Mouse (Mus musculus) embryo, embryonic 11.5 days (tissue): ENCODE data around the gene Bdh2.

Experiments used
- DNase-seq: peaks from one replicate; pipeline ENCODE4 v3.0.0-alpha.2; 2012; ENCODE audit warnings: low read depth, low spot score

Gene Bdh2

DNA sequence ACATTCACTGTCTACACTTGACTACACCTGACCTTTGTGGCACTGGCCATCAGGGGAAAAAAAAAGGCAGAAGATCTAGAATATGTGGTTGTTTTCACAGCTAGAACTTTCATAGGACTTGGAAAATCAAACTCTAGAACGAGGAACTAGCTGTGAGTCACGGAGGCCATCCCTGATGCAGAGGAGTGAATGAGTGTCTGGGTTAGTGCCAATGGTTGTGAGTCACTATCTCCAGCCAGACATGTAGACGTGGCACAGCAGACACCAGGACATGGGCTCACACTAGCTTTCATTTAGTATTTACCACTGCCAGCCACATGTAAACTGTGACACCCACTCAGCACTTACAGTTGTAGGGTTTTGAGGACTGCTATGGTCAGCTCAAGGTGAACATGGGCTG, 17.5 kb downstream of the Bdh2 start:
- DNase-seq, result no peak

DNA sequence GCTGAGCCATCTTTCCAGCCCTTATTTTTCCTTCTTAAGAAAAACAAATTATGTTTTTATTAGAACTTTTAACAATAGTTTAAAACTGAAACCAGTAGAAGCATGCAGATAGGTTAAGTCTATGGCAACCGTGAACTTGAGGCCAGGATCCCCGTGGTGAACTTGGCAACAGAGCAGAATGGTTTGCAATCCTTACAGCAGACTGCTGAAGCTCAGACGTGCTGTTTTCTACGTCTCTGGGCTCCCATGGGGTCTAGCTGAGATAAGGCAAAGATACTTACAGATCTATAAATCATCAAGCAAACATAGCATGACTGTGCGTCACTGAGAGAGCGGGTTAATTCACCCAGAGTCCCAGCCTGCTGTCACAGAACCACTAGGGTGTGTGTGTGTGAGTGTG, 19.1 kb downstream of the Bdh2 start:
- DNase-seq, result no peak

DNA sequence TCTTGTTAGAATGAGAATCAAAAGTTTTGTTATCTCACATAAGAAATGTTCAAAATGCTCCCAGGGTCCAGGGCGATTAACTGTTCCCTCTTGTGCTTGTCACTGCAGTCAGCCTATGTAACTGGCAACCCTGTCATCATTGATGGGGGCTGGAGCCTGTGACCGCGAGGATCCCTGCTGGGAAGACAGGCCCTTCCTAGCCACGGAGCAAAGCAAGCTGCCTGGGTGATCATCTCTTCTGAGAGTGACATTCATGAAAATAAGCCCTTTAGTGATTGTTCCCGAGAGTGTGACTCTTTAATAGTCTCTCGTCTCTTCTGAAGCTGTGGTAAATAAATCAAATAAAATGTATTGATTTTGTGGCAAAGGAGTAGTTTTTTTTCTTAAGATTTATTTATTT, 23.0 kb downstream of the Bdh2 start:
- DNase-seq, result no peak

- DNase-seq, result no peak
Observed at GRCm38 (mm10) chr3:135304566-135304965, 23.5 kb downstream of the Bdh2 start.

- no peak for DNase-seq
Observed at GRCm38 (mm10) chr3:135307411-135308259, 26.6 kb downstream of the Bdh2 start, which contains the start of gene Slc9b2. TSS of gene Slc9b2 (plus strand) at chr3:135307700.

DNA sequence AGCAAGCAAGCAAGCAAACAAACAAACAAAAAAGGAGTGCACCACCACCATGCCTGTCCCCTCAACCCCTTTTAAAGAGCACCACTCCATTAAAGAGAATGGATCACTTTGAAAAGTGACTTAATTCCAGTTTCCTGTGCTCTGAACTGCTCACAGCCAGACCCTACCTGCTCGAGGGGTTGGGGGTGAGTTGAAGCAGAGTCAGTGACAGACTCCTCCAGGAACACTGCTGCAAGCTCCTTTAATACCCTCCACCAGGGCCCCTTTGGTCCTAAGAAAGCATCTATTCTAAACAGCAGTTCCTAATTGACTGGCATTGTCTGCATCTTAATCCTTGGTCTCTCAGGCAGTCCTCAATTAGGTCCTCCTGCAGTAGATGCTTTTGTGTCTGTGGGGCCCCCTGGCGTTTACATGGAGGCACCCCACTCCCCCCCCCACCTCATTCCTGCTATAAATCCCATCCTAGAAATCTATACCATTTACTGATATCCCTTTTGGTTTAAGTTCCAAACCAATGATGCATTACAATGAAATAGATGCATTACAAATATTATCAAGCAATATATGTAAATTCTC, 32.0 kb downstream of the Bdh2 start:
- no peak for DNase-seq

DNA sequence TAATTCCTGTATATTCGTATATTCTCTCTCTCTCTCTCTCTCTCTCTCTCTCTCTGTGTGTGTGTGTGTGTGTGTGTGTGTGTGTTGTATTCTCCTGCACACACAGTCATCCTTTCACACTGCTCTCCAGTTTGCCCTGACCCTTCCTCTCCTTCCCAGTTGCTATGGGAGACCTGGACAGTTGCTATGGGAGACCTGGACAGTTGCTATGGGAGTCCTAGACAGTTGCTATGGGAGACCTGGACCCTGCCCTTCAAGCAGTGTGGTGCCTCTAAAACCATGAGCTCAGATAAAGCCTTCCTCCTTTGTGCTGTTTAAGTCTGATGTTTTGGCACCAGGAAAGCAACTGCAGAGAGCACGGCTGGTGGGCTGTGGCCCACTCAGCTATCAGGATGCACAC, 32.7 kb downstream of the Bdh2 start:
- DNase-seq, result no peak

GRCm38 (mm10) chr3:135314811-135315210, 33.8 kb downstream of the Bdh2 start:
- DNase-seq, result no peak

DNA sequence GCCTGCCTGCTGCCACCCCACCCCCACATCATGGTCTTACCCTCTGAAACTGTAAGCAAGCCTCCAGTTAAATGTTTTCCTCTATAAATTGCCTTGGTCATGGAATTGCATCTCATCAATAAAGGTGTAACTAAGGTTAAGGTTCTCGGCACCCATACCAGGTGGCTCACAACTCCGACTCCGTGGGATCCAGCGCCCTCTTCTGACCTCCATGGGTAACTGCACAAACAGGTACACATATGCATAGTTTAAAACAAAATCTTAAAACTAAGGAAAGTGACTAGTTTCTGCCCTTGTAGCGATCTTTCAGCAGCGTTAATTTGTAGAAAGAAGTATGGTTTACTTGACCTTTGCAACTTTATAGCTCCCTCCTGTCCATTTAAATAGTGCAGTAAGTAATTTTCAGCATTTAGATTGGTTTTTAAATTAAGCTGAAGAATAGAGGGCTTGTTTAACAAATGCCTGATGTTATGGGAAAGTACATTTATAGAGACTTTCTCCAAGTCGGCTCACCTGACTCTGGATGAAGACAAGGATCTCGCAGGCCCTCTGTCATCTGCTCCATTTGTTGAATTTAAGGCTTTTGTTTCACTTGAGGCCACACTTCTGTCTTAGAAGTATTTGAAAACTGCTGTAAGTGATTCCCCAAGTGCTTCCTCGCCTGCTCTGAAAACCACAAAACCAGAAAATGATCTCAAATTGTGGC, 34.9 kb downstream of the Bdh2 start:
- no peak for DNase-seq

DNA sequence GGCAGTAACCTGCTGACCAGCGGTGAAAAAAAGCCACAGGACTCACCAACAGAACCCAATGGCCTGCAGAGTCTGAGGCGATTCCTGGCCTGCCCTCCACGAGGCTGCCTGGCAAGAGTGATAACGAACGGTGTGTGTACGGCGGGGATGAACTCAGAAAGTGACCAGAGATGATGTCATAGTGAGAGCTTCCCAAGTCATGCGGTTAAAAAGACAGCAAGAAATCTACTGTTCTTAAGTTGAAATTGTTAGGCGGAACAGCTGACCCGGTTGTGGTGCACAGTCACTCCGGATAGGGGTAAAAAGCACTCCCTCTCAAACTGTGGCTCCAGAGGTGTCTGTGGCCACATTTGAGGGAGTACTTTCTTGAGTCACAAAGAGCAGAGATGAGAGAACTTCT, 37.3 kb downstream of the Bdh2 start:
- no peak for DNase-seq

DNA sequence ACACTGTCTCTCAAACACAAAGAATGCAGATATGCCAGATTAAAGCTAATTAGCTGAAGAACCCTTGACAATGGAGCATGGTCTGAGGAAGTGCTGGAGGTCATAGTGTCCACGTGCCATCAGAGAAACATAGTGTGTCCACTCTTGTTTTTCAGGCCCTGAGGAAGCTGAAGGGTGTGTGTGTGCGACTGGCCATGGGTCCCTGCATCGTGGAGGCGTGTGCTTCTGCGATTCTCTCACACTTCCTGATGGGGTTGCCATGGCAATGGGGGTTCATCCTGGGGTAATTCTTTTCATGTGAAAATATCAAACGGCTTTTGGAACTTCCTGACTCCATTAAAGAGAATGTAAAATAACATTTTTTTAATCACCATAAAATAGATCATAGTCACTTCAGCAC, 43.3 kb downstream of the Bdh2 start:
- DNase-seq, result no peak

- no peak for DNase-seq
Observed at GRCm38 (mm10) chr3:135327176-135327575, 46.2 kb downstream of the Bdh2 start.

DNA sequence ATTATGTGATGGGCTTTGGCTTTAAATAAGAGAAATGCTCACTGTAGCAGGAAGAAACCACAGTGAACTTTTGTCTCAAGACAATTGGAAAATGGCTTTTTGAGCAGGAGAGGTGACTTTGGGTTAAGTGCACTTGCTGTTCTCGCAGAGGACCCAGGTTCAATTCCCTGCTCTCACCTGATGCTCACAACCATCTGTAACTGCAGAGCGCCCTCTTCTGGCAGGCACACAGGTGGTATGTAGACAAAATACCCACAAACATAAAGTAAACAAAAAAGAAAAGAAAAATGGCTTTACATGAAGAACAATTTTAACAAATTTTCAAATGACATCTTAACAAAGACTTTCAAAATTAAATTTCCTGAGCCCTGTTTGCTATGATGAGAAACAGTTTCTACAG, 46.6 kb downstream of the Bdh2 start:
- no peak for DNase-seq

DNA sequence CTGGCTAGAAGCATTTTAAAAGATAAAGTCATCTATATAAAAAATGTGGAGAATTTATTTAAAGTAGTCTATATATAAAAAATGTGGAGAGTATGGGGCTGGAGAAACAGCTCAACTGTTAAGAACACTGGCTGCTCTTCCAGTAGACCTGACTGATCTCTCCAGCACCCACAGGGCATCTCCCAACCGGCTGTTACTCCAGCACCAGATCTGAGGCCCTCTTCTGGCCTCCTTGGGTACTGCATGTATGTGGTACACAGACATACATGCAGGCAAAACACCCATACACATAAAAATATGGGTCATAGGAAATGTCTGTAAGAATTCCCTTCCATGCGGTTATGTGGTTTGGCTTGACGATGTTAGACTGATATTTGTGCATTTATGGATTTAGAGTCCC, 47.5 kb downstream of the Bdh2 start:
- DNase-seq, result no peak

- DNase-seq, result no peak
Observed at GRCm38 (mm10) chr3:135332691-135333090, 51.7 kb downstream of the Bdh2 start.

- DNase-seq, result no peak
Observed at GRCm38 (mm10) chr3:135333763-135334162, 52.7 kb downstream of the Bdh2 start.

GRCm38 (mm10) chr3:135347739-135348264, 66.8 kb downstream of the Bdh2 start, which contains the start of gene Slc9b1:
TSS of gene Slc9b1 (plus strand) at chr3:135348029.
- no peak for DNase-seq

- DNase-seq, result no peak
Observed at GRCm38 (mm10) chr3:135349022-135349421, 68.0 kb downstream of the Bdh2 start.

GRCm38 (mm10) chr3:135351857-135352256, 70.8 kb downstream of the Bdh2 start:
- no peak for DNase-seq
